Mouse (Mus musculus) liver, adult 2 months (tissue): ENCODE data around the gene Cebpb.

ENCODE experiments used
- CTCF ChIP-seq: fragments of 200-500 bp; IDR thresholded peaks from 2 replicates; pipeline ENCODE4 v1.5.1; 2011; ENCODE audit warnings: low read depth, low read length, control low read depth
- POLR2A ChIP-seq: fragments of 200-500 bp; IDR thresholded peaks from 2 replicates; pipeline ENCODE4 v1.6.1; 2011; ENCODE audit warnings: low read length, control low read depth; ENCODE audit not compliant: insufficient read depth; ENCODE audit errors: extremely low read depth

- TF ChIP-seq CTCF (no peak), POLR2A (no peak)
These were observed 28.5 kb downstream of the Cebpb start for GRCm38 (mm10) chr2:167717208-167717607.
